Mouse (Mus musculus): ENCODE data around the gene Nptx1. TPM values are rescaled to one million over a fixed set of nuclear protein-coding genes. Genes with fewer than 3 reads are reported as not detected.

Nptx1 gene
- polyA plus RNA-seq (2015; fragmentation: Nextera tagmentation; extraction: Ambion mirVana), result 1.2 and 1.3 TPM in 2 replicates

GRCm38 (mm10) chr11:119547183-119547921, at the start of gene Nptx1:
TSS of gene Nptx1 (minus strand) at chr11:119547753.
- under 1% methylated on average over 82 of the region's 90 CpGs for WGBS
- Histone ChIP-seq H3K9me3 (replicated peaks) (no peaks in the 10 kb centered on the region), H3K4me1 (peaks cover 49% of the 10 kb centered on the region), H3K9ac (peak within 1 kb of the TSS; percentile 33; the same call in 1 of the 2 replicates), H3K4me3 (replicated peaks) (peak within 1 kb of the TSS; percentile 49), H3K27ac (replicated peaks) (no peak within 1 kb of the TSS), H3K4me2 (replicated peaks) (peak within 1 kb of the TSS; percentile 99), H3K36me3 (no peaks in the 10 kb centered on the region), H3K27me3 (peaks cover 91% of the 10 kb centered on the region)
- ATAC-seq (ENCODE audit: insufficient number of reproducible peaks, low FRiP score, low TSS enrichment, low read depth), result peak; percentile 32; the same call in 1 of the 2 replicates

DNA sequence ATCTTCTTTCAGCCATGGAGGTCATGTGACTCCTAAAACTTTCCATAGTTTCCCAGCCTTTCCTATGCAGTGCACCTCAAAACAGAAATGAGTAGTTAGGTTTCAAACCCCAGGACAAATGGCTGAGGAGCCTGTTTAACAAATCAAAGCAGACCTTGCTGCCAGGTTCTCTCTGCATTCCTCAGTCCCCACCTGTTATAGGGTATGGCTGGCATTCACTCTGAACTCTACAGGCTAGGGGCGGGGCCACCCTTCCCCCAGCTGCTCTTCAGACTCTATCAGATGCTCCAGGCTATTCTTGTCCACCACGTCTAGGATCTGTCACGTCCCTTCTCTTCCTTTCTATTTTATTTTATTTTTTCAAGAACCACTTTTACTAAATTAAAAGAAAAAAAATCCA, 46.4 kb upstream of the Nptx1 start:
- Histone ChIP-seq H3K9me3 (replicated peaks) (no peaks in the 10 kb centered on the region), H3K4me3 (replicated peaks) (no peak overlapping the region), H3K27me3 (peaks cover 7% of the 10 kb centered on the region; the same call in 1 of the 2 replicates), H3K4me1 (no peaks in the 10 kb centered on the region), H3K27ac (replicated peaks) (no peak overlapping the region), H3K9ac (no peak overlapping the region), H3K4me2 (replicated peaks) (no peak overlapping the region), H3K36me3 (no peaks in the 10 kb centered on the region)
- 21% methylated on average over 3 of the region's 3 CpGs for WGBS
- 0 out of 2 replicates have a peak, but pooled peaks have one; percentile 29 for ATAC-seq (ENCODE audit: insufficient number of reproducible peaks, low FRiP score, low TSS enrichment, low read depth)

- Histone ChIP-seq H3K4me2 (replicated peaks) (no peak overlapping the region), H3K4me1 (peaks cover 15% of the 10 kb centered on the region; the same call in 1 of the 2 replicates), H3K27me3 (0 out of 2 replicates have a peak, but pooled peaks cover 7% of the 10 kb centered on the region), H3K27ac (replicated peaks) (no peak overlapping the region), H3K9me3 (replicated peaks) (no peaks in the 10 kb centered on the region), H3K4me3 (replicated peaks) (no peak overlapping the region), H3K36me3 (no peaks in the 10 kb centered on the region), H3K9ac (no peak overlapping the region)
- no peak for ATAC-seq (ENCODE audit: insufficient number of reproducible peaks, low FRiP score, low TSS enrichment, low read depth)
- 84% methylated on average over 7 of the region's 7 CpGs for WGBS
Observed at GRCm38 (mm10) chr11:119589242-119589641, 41.7 kb upstream of the Nptx1 start.

- H3K4me3 ChIP-seq (replicated peaks), result no peak overlapping the region
- 40% methylated on average over 5 of the region's 5 CpGs for WGBS
- 0 out of 2 replicates have a peak, but pooled peaks cover 7% of the 10 kb centered on the region for H3K27me3 ChIP-seq
- no peak overlapping the region for H3K27ac ChIP-seq (replicated peaks)
- no peaks in the 10 kb centered on the region for H3K9me3 ChIP-seq (replicated peaks)
- no peak overlapping the region for H3K4me2 ChIP-seq (replicated peaks)
- peaks cover 15% of the 10 kb centered on the region; the same call in 1 of the 2 replicates for H3K4me1 ChIP-seq
- no peak for ATAC-seq (ENCODE audit: insufficient number of reproducible peaks, low FRiP score, low TSS enrichment, low read depth)
- H3K9ac ChIP-seq, result no peak overlapping the region
- H3K36me3 ChIP-seq, result no peaks in the 10 kb centered on the region
Observed at GRCm38 (mm10) chr11:119587112-119587511, 39.6 kb upstream of the Nptx1 start.

- WGBS, result 75% methylated on average over 4 of the region's 4 CpGs
- H3K4me3 ChIP-seq (replicated peaks), result no peak overlapping the region
- no peak for ATAC-seq (ENCODE audit: insufficient number of reproducible peaks, low FRiP score, low TSS enrichment, low read depth)
- H3K27me3 ChIP-seq, result 0 out of 2 replicates have a peak, but pooled peaks cover 3% of the 10 kb centered on the region
- H3K27ac ChIP-seq (replicated peaks), result no peak overlapping the region
- H3K36me3 ChIP-seq, result no peaks in the 10 kb centered on the region
- H3K9me3 ChIP-seq (replicated peaks), result no peaks in the 10 kb centered on the region
- H3K9ac ChIP-seq, result no peak overlapping the region
- no peak overlapping the region for H3K4me2 ChIP-seq (replicated peaks)
- peaks cover 15% of the 10 kb centered on the region; the same call in 1 of the 2 replicates for H3K4me1 ChIP-seq
Observed at GRCm38 (mm10) chr11:119586511-119586910, 39.0 kb upstream of the Nptx1 start.

GRCm38 (mm10) chr11:119577721-119578120, 30.2 kb upstream of the Nptx1 start:
- H3K4me1 ChIP-seq, result peaks cover 11% of the 10 kb centered on the region
- H3K27ac ChIP-seq (replicated peaks), result no peak overlapping the region
- H3K36me3 ChIP-seq, result no peaks in the 10 kb centered on the region
- 95% methylated on average over 2 of the region's 2 CpGs for WGBS
- no peak overlapping the region for H3K4me3 ChIP-seq (replicated peaks)
- no peak overlapping the region for H3K4me2 ChIP-seq (replicated peaks)
- H3K9ac ChIP-seq, result no peak overlapping the region
- H3K27me3 ChIP-seq, result no peaks in the 10 kb centered on the region
- no peaks in the 10 kb centered on the region for H3K9me3 ChIP-seq (replicated peaks)
- ATAC-seq (ENCODE audit: insufficient number of reproducible peaks, low FRiP score, low TSS enrichment, low read depth), result no peak

- ATAC-seq (ENCODE audit: insufficient number of reproducible peaks, low FRiP score, low TSS enrichment, low read depth), result no peak
- H3K9me3 ChIP-seq (replicated peaks), result no peaks in the 10 kb centered on the region
- H3K4me3 ChIP-seq (replicated peaks), result no peak overlapping the region
- H3K36me3 ChIP-seq, result no peaks in the 10 kb centered on the region
- WGBS, result 6% methylated on average over 4 of the region's 4 CpGs
- H3K27me3 ChIP-seq, result no peaks in the 10 kb centered on the region
- H3K4me1 ChIP-seq, result peaks cover 11% of the 10 kb centered on the region
- no peak overlapping the region for H3K9ac ChIP-seq
- H3K27ac ChIP-seq (replicated peaks), result no peak overlapping the region
- H3K4me2 ChIP-seq (replicated peaks), result no peak overlapping the region
Observed at GRCm38 (mm10) chr11:119576855-119577254, 29.3 kb upstream of the Nptx1 start.

DNA sequence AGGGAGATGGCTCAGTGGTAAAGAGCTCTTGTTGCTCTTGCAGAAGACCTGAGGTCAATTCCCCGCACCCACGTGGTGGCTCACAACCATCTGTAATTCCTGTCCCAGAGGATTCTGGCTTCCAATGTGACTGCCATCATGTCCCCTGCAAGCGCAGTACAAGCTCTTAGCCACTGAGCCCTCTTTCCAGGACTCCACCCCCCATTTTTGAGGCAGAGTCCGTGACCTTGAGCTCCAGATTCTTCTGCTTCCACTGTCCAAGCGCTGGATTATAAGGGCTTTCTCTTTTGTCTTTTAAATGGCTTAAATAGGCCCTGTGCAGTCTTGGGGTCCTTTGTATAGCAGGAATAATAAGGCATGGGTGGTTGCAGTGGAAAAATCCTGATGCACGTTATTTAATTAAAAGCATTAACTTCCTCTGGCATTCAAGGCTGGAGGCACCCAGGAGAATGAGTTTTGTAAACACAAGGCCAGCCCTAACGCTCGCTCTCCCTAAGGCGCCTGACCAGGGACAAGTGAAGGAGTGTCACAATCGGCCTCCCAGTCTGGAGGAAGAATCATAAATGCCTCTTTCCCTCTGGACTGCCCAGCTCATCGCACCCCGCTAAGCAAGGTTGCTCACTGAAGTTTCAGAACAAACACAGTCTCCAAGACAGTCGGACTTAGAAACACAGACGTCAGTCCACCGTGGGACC, 24.9 kb upstream of the Nptx1 start:
- no peak for ATAC-seq (ENCODE audit: insufficient number of reproducible peaks, low FRiP score, low TSS enrichment, low read depth)
- H3K4me2 ChIP-seq (replicated peaks), result no peak overlapping the region
- no peaks in the 10 kb centered on the region for H3K27me3 ChIP-seq
- 53% methylated on average over 15 of the region's 15 CpGs for WGBS
- no peak overlapping the region for H3K9ac ChIP-seq
- H3K9me3 ChIP-seq (replicated peaks), result no peaks in the 10 kb centered on the region
- no peak overlapping the region for H3K27ac ChIP-seq (replicated peaks)
- no peak overlapping the region for H3K4me3 ChIP-seq (replicated peaks)
- no peaks in the 10 kb centered on the region for H3K36me3 ChIP-seq
- peaks cover 10% of the 10 kb centered on the region for H3K4me1 ChIP-seq

- H3K9ac ChIP-seq, result no peak overlapping the region
- no peaks in the 10 kb centered on the region for H3K9me3 ChIP-seq (replicated peaks)
- H3K27ac ChIP-seq (replicated peaks), result no peak overlapping the region
- no peaks in the 10 kb centered on the region for H3K36me3 ChIP-seq
- no peak for ATAC-seq (ENCODE audit: insufficient number of reproducible peaks, low FRiP score, low TSS enrichment, low read depth)
- no peaks in the 10 kb centered on the region for H3K4me1 ChIP-seq
- peaks cover 30% of the 10 kb centered on the region for H3K27me3 ChIP-seq
- no peak overlapping the region for H3K4me2 ChIP-seq (replicated peaks)
- WGBS, result 54% methylated on average over 5 of the region's 5 CpGs
- no peak overlapping the region for H3K4me3 ChIP-seq (replicated peaks)
Observed at GRCm38 (mm10) chr11:119566188-119566587, 18.6 kb upstream of the Nptx1 start.

DNA sequence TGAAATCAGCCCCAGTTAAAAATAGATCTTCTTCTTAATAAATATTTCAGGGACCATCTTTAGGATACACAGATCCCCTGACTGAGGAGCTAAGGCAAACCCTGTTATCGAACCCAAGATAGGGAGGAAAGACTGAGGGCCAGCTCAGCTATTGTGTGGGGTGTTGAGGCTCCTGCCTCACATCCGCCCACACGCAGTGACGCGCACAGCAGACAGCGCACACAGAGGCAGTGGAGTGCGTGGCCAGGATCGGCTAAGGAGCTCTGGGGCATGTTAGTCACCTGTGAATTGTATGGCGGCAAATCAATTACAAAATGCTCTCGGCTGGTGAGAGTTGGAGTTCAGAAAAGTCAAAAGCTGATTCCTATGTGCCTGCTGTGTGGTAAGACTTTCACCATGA, 18.1 kb upstream of the Nptx1 start:
- Histone ChIP-seq H3K9ac (no peak overlapping the region), H3K27me3 (peaks cover 30% of the 10 kb centered on the region), H3K36me3 (no peaks in the 10 kb centered on the region), H3K4me1 (no peaks in the 10 kb centered on the region), H3K9me3 (replicated peaks) (no peaks in the 10 kb centered on the region), H3K27ac (replicated peaks) (no peak overlapping the region), H3K4me3 (replicated peaks) (no peak overlapping the region), H3K4me2 (replicated peaks) (no peak overlapping the region)
- WGBS, result 33% methylated on average over 10 of the region's 10 CpGs
- no peak for ATAC-seq (ENCODE audit: insufficient number of reproducible peaks, low FRiP score, low TSS enrichment, low read depth)

DNA sequence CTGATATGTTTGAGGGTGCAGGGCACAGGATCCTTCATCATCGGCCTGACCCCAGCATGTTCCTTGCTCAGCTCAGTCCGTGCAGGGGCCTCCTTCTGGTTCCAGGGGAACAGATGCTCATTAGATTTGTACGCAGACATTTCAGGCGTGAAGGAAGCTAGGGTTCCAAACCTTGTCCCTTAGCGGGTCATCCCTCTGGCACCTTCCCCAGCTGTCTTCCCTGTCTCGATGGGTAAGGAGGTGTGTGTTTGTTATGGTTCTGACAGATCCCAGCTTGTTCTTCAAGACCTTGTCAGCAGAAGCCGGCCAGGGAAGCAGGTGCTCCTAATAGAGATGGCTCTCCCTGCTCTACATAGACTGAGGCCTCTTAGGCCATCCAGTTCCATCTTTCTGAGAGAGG, 17.5 kb upstream of the Nptx1 start:
- H3K4me3 ChIP-seq (replicated peaks), result no peak overlapping the region
- no peaks in the 10 kb centered on the region for H3K9me3 ChIP-seq (replicated peaks)
- no peaks in the 10 kb centered on the region for H3K4me1 ChIP-seq
- H3K27me3 ChIP-seq, result peaks cover 30% of the 10 kb centered on the region
- no peak overlapping the region for H3K4me2 ChIP-seq (replicated peaks)
- ATAC-seq (ENCODE audit: insufficient number of reproducible peaks, low FRiP score, low TSS enrichment, low read depth), result no peak
- WGBS, result 57% methylated on average over 7 of the region's 7 CpGs
- no peaks in the 10 kb centered on the region for H3K36me3 ChIP-seq
- H3K9ac ChIP-seq, result no peak overlapping the region
- no peak overlapping the region for H3K27ac ChIP-seq (replicated peaks)
